Mouse (Mus musculus): Measurements from ENCODE around the gene Ltb. TPM values are rescaled to one million over a fixed set of nuclear protein-coding genes. Genes with fewer than 3 reads are reported as not detected.

Gene Ltb
- polyA plus RNA-seq, 1 experiment, result 0.05 TPM

- Histone ChIP-seq H3K36me3 (ENCODE audit: control insufficient read depth, insufficient read depth) (no peaks in the 10 kb centered on the region), H3K4me3 (no peak overlapping the region)
Measured at GRCm38 (mm10) chr17:35189186-35189585, 5.1 kb upstream of the Ltb start.

DNA sequence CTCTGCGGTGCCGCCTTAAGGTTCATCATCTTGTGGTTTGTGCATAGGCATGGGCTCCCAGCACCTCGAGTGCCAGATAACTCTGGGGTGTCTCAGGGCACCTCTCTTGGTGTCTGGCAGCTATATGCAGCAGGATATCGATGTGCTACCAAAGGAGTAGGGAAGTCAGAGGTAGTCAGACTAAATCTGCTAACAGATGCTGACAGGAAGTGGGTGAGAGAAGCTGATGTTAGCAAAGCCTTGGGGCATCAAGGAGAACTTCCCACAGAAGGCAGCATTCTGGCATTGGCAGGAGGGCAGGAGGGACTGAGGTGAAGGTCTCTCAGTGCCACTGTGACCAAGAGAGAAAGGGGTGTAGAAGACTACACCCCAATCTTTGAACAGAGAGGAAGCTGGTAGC is 4.1 kb upstream of the Ltb start:
- Histone ChIP-seq H3K4me3 (no peak overlapping the region), H3K36me3 (ENCODE audit: control insufficient read depth, insufficient read depth) (no peaks in the 10 kb centered on the region), H3K79me2 (ENCODE audit: control insufficient read depth, insufficient read depth) (no peaks in the 10 kb centered on the region), H3ac (ENCODE audit: control insufficient read depth, insufficient read length) (no peak overlapping the region), H3K4me2 (ENCODE audit: low read depth) (no peak overlapping the region), H3K27me3 (ENCODE audit: control insufficient read depth, insufficient read depth, insufficient read length) (no peaks in the 10 kb centered on the region)
- no peak for TF ChIP-seq TCF3 (IDR thresholded peaks at IDR 0.05; ENCODE audit: insufficient read length, low read depth)

More at GRCm38 (mm10) chr17:35189186-35189585, 5.1 kb upstream of the Ltb start:
- no peak for TF ChIP-seq MYOG (IDR thresholded peaks at IDR 0.05; ENCODE audit: control insufficient read depth in 1 of 3, insufficient read depth in 1 of 3, insufficient read length in 2 of 3, low read depth in 2 of 3)
- no peak for TF ChIP-seq E2F4 (IDR thresholded peaks at IDR 0.05; ENCODE audit: insufficient read depth)
- no peak for TF ChIP-seq REST (IDR thresholded peaks at IDR 0.05; ENCODE audit: insufficient read depth, insufficient read length)
- TF ChIP-seq TCF3 (IDR thresholded peaks at IDR 0.05; ENCODE audit: insufficient read length, low read depth), result no peak
- no peak for TF ChIP-seq POLR2AphosphoS2 (IDR thresholded peaks at IDR 0.05; ENCODE audit: insufficient read length, low read depth)
- TF ChIP-seq POLR2A (IDR thresholded peaks at IDR 0.05; ENCODE audit: insufficient read length, low read depth), result no peak
- no peak for TF ChIP-seq MYOD1 (IDR thresholded peaks at IDR 0.05; ENCODE audit: control insufficient read depth in 1 of 3, insufficient read length in 2 of 3, low read depth in 2 of 3)
- no peak for TF ChIP-seq MAX (IDR thresholded peaks at IDR 0.05; ENCODE audit: low read depth)
- no peak for TF ChIP-seq USF1 (IDR thresholded peaks at IDR 0.05; ENCODE audit: low read depth)
- no peak for TF ChIP-seq TCF12 (IDR thresholded peaks at IDR 0.05; ENCODE audit: insufficient read depth, poor library complexity, severe bottlenecking)
- no peak for TF ChIP-seq CEBPB (IDR thresholded peaks at IDR 0.05; ENCODE audit: insufficient read depth, poor library complexity, severe bottlenecking)
- no peak for TF ChIP-seq SRF (IDR thresholded peaks at IDR 0.05; ENCODE audit: control insufficient read depth, insufficient read length, low read depth)
- Histone ChIP-seq H3K4me2 (ENCODE audit: low read depth) (no peak overlapping the region), H3K79me2 (ENCODE audit: control insufficient read depth, insufficient read depth) (no peaks in the 10 kb centered on the region), H3ac (ENCODE audit: control insufficient read depth, insufficient read length) (no peak overlapping the region), H3K27me3 (ENCODE audit: control insufficient read depth, insufficient read depth, insufficient read length) (no peaks in the 10 kb centered on the region)

- Histone ChIP-seq H3K27me3 (ENCODE audit: control insufficient read depth, insufficient read depth, insufficient read length) (no peaks in the 10 kb centered on the region), H3K4me2 (ENCODE audit: low read depth) (no peak overlapping the region), H3ac (ENCODE audit: control insufficient read depth, insufficient read length) (no peak overlapping the region), H3K36me3 (ENCODE audit: control insufficient read depth, insufficient read depth) (no peaks in the 10 kb centered on the region), H3K4me3 (no peak overlapping the region), H3K79me2 (ENCODE audit: control insufficient read depth, insufficient read depth) (no peaks in the 10 kb centered on the region)
- TF ChIP-seq MYOG (IDR thresholded peaks at IDR 0.05; ENCODE audit: control insufficient read depth in 1 of 3, insufficient read depth in 1 of 3, insufficient read length in 2 of 3, low read depth in 2 of 3), result no peak
- TF ChIP-seq CEBPB (IDR thresholded peaks at IDR 0.05; ENCODE audit: insufficient read depth, poor library complexity, severe bottlenecking), result no peak
Measured at GRCm38 (mm10) chr17:35191723-35192122, 2.5 kb upstream of the Ltb start.

DNA sequence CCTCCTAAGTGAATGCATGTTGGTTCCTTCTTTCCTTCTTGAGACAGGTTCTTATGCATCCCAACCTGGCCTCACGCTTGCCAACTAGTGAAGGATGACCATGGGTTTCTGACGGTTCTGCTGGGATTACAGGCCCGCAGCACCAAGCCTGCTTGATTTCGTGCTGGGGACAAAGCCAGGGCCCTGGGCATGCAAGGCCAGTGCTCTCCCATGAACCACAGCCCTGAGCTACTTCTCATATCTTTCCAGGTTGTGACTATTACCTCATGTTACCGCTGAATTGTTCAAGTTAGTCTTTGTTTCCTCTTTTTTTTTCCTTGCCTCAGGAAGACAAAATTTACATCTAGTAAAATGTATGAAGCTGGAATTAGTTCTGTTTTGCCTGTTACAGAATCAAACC is 1.3 kb upstream of the Ltb start:
- Histone ChIP-seq H3K36me3 (ENCODE audit: control insufficient read depth, insufficient read depth) (no peaks in the 10 kb centered on the region), H3K27me3 (ENCODE audit: control insufficient read depth, insufficient read depth, insufficient read length) (no peaks in the 10 kb centered on the region), H3ac (ENCODE audit: control insufficient read depth, insufficient read length) (no peak overlapping the region), H3K4me2 (ENCODE audit: low read depth) (no peak overlapping the region), H3K79me2 (ENCODE audit: control insufficient read depth, insufficient read depth) (no peaks in the 10 kb centered on the region), H3K4me3 (no peak overlapping the region)
- TF ChIP-seq POLR2AphosphoS2 (IDR thresholded peaks at IDR 0.05; ENCODE audit: insufficient read length, low read depth) (no peak), TCF3 (IDR thresholded peaks at IDR 0.05; ENCODE audit: insufficient read length, low read depth) (no peak), REST (IDR thresholded peaks at IDR 0.05; ENCODE audit: insufficient read depth, insufficient read length) (no peak), CEBPB (IDR thresholded peaks at IDR 0.05; ENCODE audit: insufficient read depth, poor library complexity, severe bottlenecking) (no peak), TCF12 (IDR thresholded peaks at IDR 0.05; ENCODE audit: insufficient read depth, poor library complexity, severe bottlenecking) (no peak), E2F4 (IDR thresholded peaks at IDR 0.05; ENCODE audit: insufficient read depth) (no peak), USF1 (IDR thresholded peaks at IDR 0.05; ENCODE audit: low read depth) (no peak), SRF (IDR thresholded peaks at IDR 0.05; ENCODE audit: control insufficient read depth, insufficient read length, low read depth) (no peak), MAX (IDR thresholded peaks at IDR 0.05; ENCODE audit: low read depth) (no peak), MYOD1 (IDR thresholded peaks at IDR 0.05; ENCODE audit: control insufficient read depth in 1 of 3, insufficient read length in 2 of 3, low read depth in 2 of 3) (no peak), MYOG (IDR thresholded peaks at IDR 0.05; ENCODE audit: control insufficient read depth in 1 of 3, insufficient read depth in 1 of 3, insufficient read length in 2 of 3, low read depth in 2 of 3) (no peak), POLR2A (IDR thresholded peaks at IDR 0.05; ENCODE audit: insufficient read length, low read depth) (no peak)

DNA sequence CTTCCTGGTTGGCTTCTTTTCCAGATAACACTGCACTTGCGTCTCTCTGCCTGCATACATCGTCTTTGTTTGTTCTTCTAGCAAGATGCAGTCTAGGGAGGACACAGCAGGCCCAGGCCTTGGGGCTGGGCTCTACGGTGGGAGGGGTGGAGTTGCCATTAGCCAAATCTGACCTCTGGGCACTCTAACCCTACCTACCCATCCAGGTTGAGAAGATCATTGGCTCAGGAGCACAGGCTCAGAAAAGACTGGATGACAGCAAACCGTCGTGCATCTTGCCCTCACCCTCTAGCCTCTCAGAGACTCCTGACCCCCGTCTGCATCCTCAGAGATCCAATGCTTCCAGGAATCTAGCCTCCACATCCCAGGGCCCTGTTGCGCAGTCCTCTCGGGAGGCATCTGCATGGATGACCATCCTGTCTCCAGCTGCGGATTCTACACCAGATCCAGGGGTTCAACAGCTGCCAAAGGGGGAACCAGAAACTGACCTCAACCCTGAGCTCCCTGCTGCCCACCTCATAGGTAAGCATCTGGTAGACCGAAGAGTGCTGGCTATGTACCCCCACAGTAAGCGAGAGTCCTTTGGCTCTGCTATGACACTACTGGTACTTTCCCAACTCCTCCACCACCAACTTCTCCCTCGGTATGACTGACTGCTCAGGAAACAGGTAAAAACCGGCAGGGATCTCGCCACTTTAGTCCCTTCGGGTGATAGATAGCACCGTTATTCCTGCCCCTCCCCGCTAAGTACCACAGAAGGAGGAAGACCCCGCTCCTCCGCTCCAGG is 798 bp downstream of the Ltb start:
- H3K36me3 ChIP-seq (ENCODE audit: control insufficient read depth, insufficient read depth), result no peaks in the 10 kb centered on the region
- peak overlapping the region; percentile 16 for H3K4me3 ChIP-seq
- peak overlapping the region; percentile 45 for H3ac ChIP-seq (ENCODE audit: control insufficient read depth, insufficient read length)
- TF ChIP-seq REST (IDR thresholded peaks at IDR 0.05; ENCODE audit: insufficient read depth, insufficient read length) (no peak), USF1 (IDR thresholded peaks at IDR 0.05; ENCODE audit: low read depth) (no peak), POLR2AphosphoS2 (IDR thresholded peaks at IDR 0.05; ENCODE audit: insufficient read length, low read depth) (no peak), CEBPB (IDR thresholded peaks at IDR 0.05; ENCODE audit: insufficient read depth, poor library complexity, severe bottlenecking) (no peak), MYOG (IDR thresholded peaks at IDR 0.05; ENCODE audit: control insufficient read depth in 1 of 3, insufficient read depth in 1 of 3, insufficient read length in 2 of 3, low read depth in 2 of 3) (no peak), E2F4 (IDR thresholded peaks at IDR 0.05; ENCODE audit: insufficient read depth) (no peak), TCF12 (IDR thresholded peaks at IDR 0.05; ENCODE audit: insufficient read depth, poor library complexity, severe bottlenecking) (no peak), MAX (IDR thresholded peaks at IDR 0.05; ENCODE audit: low read depth) (no peak), POLR2A (IDR thresholded peaks at IDR 0.05; ENCODE audit: insufficient read length, low read depth) (no peak), MYOD1 (IDR thresholded peaks at IDR 0.05; ENCODE audit: control insufficient read depth in 1 of 3, insufficient read length in 2 of 3, low read depth in 2 of 3) (no peak), SRF (IDR thresholded peaks at IDR 0.05; ENCODE audit: control insufficient read depth, insufficient read length, low read depth) (no peak), TCF3 (IDR thresholded peaks at IDR 0.05; ENCODE audit: insufficient read length, low read depth) (no peak)
- H3K27me3 ChIP-seq (ENCODE audit: control insufficient read depth, insufficient read depth, insufficient read length), result no peaks in the 10 kb centered on the region
- H3K79me2 ChIP-seq (ENCODE audit: control insufficient read depth, insufficient read depth), result no peaks in the 10 kb centered on the region
- H3K4me2 ChIP-seq (ENCODE audit: low read depth), result peak overlapping the region; percentile 87
